Mouse (Mus musculus) kidney, postnatal 14 days (tissue): Measurements from ENCODE around the gene Ttc30a2.

Source experiments
- DNase-seq: peaks from one replicate; pipeline ENCODE4 v3.0.0; 2022; ENCODE audit warnings: mixed read lengths

Ttc30a2 gene

GRCm38 (mm10) chr2:75926061-75926460 lies 51.9 kb downstream of the Ttc30a2 start:
- no peak for DNase-seq
